Mouse (Mus musculus) heart, embryonic 11.5 days (tissue): ENCODE measurements around the gene Gm20388. TPM values are rescaled to one million over a fixed set of nuclear protein-coding genes. Genes with fewer than 3 reads are reported as not detected.
"Not testable (repeated sequence)": the region's sequence is repeated elsewhere in the genome, so short reads cannot be mapped to it uniquely, and the experiment has no call there.

Source experiments
- ATAC-seq: fragments of 200-750 bp; cut with Nextera tagmentation; replicated peaks from 2 replicates; pipeline ENCODE4 v1.8.0; 2017; ENCODE audit warnings: moderate library complexity; ENCODE audit not compliant: insufficient number of reproducible peaks, low FRiP score, low TSS enrichment
- H3K27ac ChIP-seq: fragments of 300-500 bp; sonication (generic); 2 replicates; pipeline ENCODE4 v1.5.1; 2014; ENCODE audit warnings: mild to moderate bottlenecking, low read depth, low read length
- H3K27me3 ChIP-seq: fragments of 300-500 bp; sonication (generic); 2 replicates; pipeline ENCODE4 v1.6.1; 2014; ENCODE audit warnings: mild to moderate bottlenecking, low read length, mixed read lengths; ENCODE audit not compliant: control insufficient read depth, insufficient read depth
- H3K36me3 ChIP-seq: fragments of 300-500 bp; sonication (generic); 2 replicates; pipeline ENCODE4 v1.6.1; 2014; ENCODE audit warnings: mild to moderate bottlenecking, low read length, moderate library complexity, mixed read lengths; ENCODE audit not compliant: control insufficient read depth, insufficient read depth
- H3K4me1 ChIP-seq: fragments of 300-500 bp; sonication (generic); 2 replicates; pipeline ENCODE4 v1.6.1; 2014; ENCODE audit warnings: low read length; ENCODE audit not compliant: control insufficient read depth, insufficient read depth
- H3K4me2 ChIP-seq: fragments of 300-500 bp; sonication (generic); 2 replicates; pipeline ENCODE4 v1.6.1; 2014; ENCODE audit warnings: mild to moderate bottlenecking, moderate library complexity
- H3K4me3 ChIP-seq: fragments of 300-500 bp; sonication (generic); 2 replicates; pipeline ENCODE4 v1.5.1; 2014; ENCODE audit warnings: low read depth, low read length
- H3K9ac ChIP-seq: fragments of 300-500 bp; sonication (generic); 2 replicates; pipeline ENCODE4 v1.6.1; 2014; ENCODE audit warnings: mild to moderate bottlenecking, low read depth, low read length, moderate library complexity
- H3K9me3 ChIP-seq: fragments of 300-500 bp; sonication (generic); replicated peaks from 2 replicates; pipeline ENCODE4 v1.6.1; 2016; ENCODE audit warnings: low read length; ENCODE audit not compliant: control insufficient read depth
- WGBS: fragments of 180-500 bp; shearing (Covaris S2); extraction: QIAGEN DNeasy Blood & Tissue Kit; methylation state at CpG from one replicate; pipeline ENCODE4 v1.1.7; 2014; ENCODE audit not compliant: insufficient replicate concordance; 5-methylcytosine and 5-hydroxymethylcytosine counted together
- polyA plus RNA-seq: library from polyadenylated mRNA; unstranded; fragments of >200 nt; fragmentation: Nextera tagmentation; extraction: Ambion mirVana; gene quantifications from 2 replicates; pipeline ENCODE4 v1.2.1, GENCODE M21; 2014

Gene Gm20388
- polyA plus RNA-seq, 1 experiment from 2014 or later: 6.4 TPM

- no peak for ATAC-seq
- 44% methylated on average over 1 of the region's 1 CpGs for WGBS
- peaks cover 24% of the 10 kb centered on the region for H3K27me3 ChIP-seq
Observed at GRCm38 (mm10) chr8:123624702-123625101, 3714.1 kb downstream of the Gm20388 start.

DNA sequence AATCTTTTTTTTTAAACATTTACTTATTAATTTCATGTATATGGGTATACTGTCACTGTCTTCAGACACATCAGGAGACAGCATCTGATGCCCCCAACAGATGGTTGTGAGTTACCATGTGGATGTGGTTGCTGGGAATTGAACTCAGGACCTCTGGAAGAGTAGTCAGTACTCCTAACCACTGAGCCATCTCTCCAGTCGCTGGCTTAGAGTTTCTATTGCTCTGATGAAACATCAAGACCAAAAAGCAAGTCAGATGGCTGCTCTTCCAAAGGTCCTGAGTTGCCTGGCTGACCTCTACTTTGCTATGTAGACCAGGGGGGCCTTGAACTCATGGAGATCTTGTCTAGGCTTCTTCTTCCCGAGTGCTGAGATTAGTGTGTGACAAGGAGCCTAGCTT lies 3715.1 kb downstream of the Gm20388 start:
- H3K4me1 ChIP-seq: 0 out of 2 replicates have a peak, but pooled peaks cover 3% of the 10 kb centered on the region
- H3K4me3 ChIP-seq: no peak overlapping the region
- peaks cover 24% of the 10 kb centered on the region for H3K27me3 ChIP-seq
- no peak for ATAC-seq
- no peak overlapping the region for H3K27ac ChIP-seq
- H3K36me3 ChIP-seq: no peaks in the 10 kb centered on the region
- WGBS: 16% methylated on average over 2 of the region's 2 CpGs
- no peak overlapping the region for H3K9ac ChIP-seq
- H3K4me2 ChIP-seq: no peak overlapping the region
- H3K9me3 ChIP-seq: no peaks in the 10 kb centered on the region

More at GRCm38 (mm10) chr8:123624702-123625101, 3714.1 kb downstream of the Gm20388 start:
- no peak overlapping the region for H3K27ac ChIP-seq
- H3K9me3 ChIP-seq: no peaks in the 10 kb centered on the region
- no peak overlapping the region for H3K9ac ChIP-seq
- H3K4me2 ChIP-seq: no peak overlapping the region
- H3K4me1 ChIP-seq: 0 out of 2 replicates have a peak, but pooled peaks cover 3% of the 10 kb centered on the region
- no peaks in the 10 kb centered on the region for H3K36me3 ChIP-seq
- H3K4me3 ChIP-seq: no peak overlapping the region

- Histone ChIP-seq H3K9me3 (no peaks in the 10 kb centered on the region), H3K36me3 (no peaks in the 10 kb centered on the region), H3K4me3 (no peak overlapping the region), H3K27me3 (peaks cover 24% of the 10 kb centered on the region), H3K27ac (no peak overlapping the region), H3K9ac (no peak overlapping the region), H3K4me1 (peaks cover 3% of the 10 kb centered on the region; the same call in 1 of the 2 replicates), H3K4me2 (no peak overlapping the region; the same call in 1 of the 2 replicates)
- 62% methylated on average over 6 of the region's 6 CpGs for WGBS
- no peak for ATAC-seq
Observed at GRCm38 (mm10) chr8:123627410-123628147, 3716.9 kb downstream of the Gm20388 start.

DNA sequence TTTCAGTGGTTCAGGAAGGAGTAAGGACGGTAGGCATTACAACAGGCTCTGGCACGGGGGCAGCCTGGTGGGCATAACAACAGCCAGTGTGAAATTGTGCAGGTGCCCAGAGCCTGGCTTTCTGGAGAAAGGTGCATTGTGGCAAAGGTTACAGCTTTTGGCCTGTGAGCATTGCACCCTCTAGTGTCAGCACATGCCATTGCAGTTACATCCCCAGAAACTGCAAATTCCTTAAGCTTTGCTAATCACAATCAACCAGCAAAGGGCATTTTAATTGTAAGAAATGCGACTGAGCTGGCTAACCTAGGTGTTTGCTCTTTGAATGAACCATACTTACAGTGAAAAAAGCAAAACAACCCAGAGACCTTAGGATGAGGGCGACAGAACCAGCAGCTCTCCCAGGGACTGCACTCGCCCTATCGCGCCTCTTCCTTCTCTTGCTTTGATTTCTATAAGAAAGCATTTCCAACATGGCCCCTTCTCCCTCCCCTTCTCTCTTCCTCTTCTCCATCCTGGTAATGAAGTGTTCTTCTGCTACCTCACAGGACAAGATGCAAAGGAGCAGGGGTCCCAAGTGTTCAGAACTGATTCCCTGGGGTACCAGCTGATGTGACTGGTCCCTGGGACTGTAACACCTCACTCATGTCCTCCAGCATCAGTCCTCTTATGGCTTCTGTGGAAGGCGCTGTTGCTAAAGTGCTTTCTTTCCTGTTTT lies 3717.8 kb downstream of the Gm20388 start:
- ATAC-seq: no peak
- peaks cover 24% of the 10 kb centered on the region for H3K27me3 ChIP-seq
- H3K27ac ChIP-seq: no peak overlapping the region

GRCm38 (mm10) chr8:123628968-123629755 lies 3718.5 kb downstream of the Gm20388 start:
- Histone ChIP-seq H3K4me3 (peak overlapping the region; percentile 35), H3K4me1 (peaks cover 3% of the 10 kb centered on the region; the same call in 1 of the 2 replicates), H3K27ac (no peak overlapping the region), H3K27me3 (peaks cover 23% of the 10 kb centered on the region), H3K9ac (no peak overlapping the region; the same call in 1 of the 2 replicates), H3K4me2 (peak overlapping the region; percentile 68), H3K9me3 (no peaks in the 10 kb centered on the region), H3K36me3 (no peaks in the 10 kb centered on the region)
- ATAC-seq: no peak
- 10% methylated on average over 19 of the region's 19 CpGs for WGBS

More for the DNA sequence above, 3717.8 kb downstream of the Gm20388 start:
- H3K4me3 ChIP-seq: peak overlapping the region; percentile 35
- WGBS: under 1% methylated on average over 8 of the region's 8 CpGs
- H3K9ac ChIP-seq: no peak overlapping the region; the same call in 1 of the 2 replicates
- H3K4me2 ChIP-seq: peak overlapping the region; percentile 68
- peaks cover 3% of the 10 kb centered on the region; the same call in 1 of the 2 replicates for H3K4me1 ChIP-seq
- H3K36me3 ChIP-seq: no peaks in the 10 kb centered on the region
- no peaks in the 10 kb centered on the region for H3K9me3 ChIP-seq

DNA sequence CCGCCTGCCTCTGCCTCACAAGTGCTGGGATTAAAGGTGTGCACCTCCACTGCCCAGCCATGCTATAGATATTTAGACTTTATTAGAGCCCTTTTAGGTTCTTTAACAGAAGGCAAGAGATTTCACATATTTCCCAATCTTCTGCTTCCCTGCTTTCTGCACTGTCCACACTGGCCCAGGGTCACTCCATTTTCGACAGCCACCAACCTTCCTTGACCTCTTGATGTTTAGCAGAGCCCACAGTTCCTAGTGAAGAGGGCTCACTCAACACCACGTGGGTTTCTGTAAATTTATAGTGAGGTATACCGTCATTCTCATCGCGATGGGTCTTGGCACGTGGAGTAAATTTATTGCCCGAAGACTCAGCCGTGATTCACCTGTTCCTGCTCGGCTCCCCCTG lies 3719.4 kb downstream of the Gm20388 start:
- Histone ChIP-seq H3K9ac (no peak overlapping the region), H3K9me3 (no peaks in the 10 kb centered on the region), H3K27ac (no peak overlapping the region), H3K36me3 (no peaks in the 10 kb centered on the region), H3K4me3 (no peak overlapping the region), H3K4me1 (peaks cover 3% of the 10 kb centered on the region; the same call in 1 of the 2 replicates), H3K27me3 (peaks cover 14% of the 10 kb centered on the region), H3K4me2 (no peak overlapping the region; the same call in 1 of the 2 replicates)
- ATAC-seq: no peak
- 48% methylated on average over 10 of the region's 10 CpGs for WGBS

DNA sequence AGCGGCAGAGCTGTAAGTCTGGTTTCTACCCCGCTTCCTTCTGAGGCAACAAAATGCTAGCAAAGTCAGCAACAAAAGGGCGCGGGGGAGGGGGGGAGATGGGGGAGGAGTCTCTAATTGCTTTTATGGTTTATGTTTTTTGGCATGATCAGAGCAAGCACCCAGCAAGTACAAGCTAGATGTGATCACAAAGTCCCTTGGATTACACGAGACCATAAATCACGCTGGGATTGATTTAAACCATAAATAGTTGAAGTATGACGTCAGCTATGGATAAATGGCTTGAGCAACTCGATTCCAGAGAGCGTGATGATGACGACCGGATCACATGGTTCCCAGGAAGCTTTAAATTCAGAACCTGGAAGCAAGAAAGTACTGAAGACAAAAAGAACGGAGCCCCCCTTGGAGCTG lies 3720.2 kb downstream of the Gm20388 start:
- Histone ChIP-seq H3K4me3 (peak overlapping the region; percentile 22), H3K36me3 (no peaks in the 10 kb centered on the region), H3K27me3 (peaks cover 10% of the 10 kb centered on the region), H3K4me2 (peak overlapping the region; percentile 41), H3K27ac (no peak overlapping the region), H3K4me1 (peaks cover 3% of the 10 kb centered on the region; the same call in 1 of the 2 replicates), H3K9me3 (no peaks in the 10 kb centered on the region), H3K9ac (no peak overlapping the region)
- no peak for ATAC-seq
- 24% methylated on average over 12 of the region's 12 CpGs for WGBS

GRCm38 (mm10) chr8:123631746-123632145 lies 3721.1 kb downstream of the Gm20388 start:
- 58% methylated on average over 3 of the region's 3 CpGs for WGBS
- not testable (repeated sequence) for H3K36me3 ChIP-seq, H3K27me3 ChIP-seq, H3K4me3 ChIP-seq, H3K4me2 ChIP-seq, H3K27ac ChIP-seq, H3K4me1 ChIP-seq, ATAC-seq, H3K9ac ChIP-seq, H3K9me3 ChIP-seq
